Mouse (Mus musculus): ENCODE results near the gene Nipsnap3a. TPM values are rescaled to one million over a fixed set of nuclear protein-coding genes. Genes with fewer than 3 reads are reported as not detected.

Gene Nipsnap3a
- total RNA-seq (2021), result not detected

DNA sequence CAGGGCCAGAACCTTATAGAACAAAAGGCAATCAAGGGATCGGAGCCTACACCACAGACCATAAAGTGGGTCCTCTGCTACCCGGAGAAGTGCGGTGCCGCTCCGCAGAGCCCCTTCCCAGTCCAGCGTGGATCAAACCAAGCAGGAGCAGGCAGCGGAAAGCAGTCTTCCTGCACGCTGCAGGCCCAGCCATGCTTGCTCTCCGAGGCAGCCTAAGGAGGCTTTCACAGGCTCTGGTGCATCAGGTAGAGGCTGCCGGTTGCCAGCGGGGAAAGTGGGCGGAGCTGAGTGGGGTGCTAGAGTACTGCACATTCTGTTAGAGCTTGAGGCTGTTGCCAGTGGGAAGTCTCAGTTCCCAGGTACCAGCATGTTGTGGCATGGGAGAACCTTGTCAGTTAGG, at the start of gene Nipsnap3a:
Gene Nipsnap3a, plus strand, starts transcription at position 25 of the 400 bp plus-strand sequence.
- peak; percentile 10 for DNase-seq

DNA sequence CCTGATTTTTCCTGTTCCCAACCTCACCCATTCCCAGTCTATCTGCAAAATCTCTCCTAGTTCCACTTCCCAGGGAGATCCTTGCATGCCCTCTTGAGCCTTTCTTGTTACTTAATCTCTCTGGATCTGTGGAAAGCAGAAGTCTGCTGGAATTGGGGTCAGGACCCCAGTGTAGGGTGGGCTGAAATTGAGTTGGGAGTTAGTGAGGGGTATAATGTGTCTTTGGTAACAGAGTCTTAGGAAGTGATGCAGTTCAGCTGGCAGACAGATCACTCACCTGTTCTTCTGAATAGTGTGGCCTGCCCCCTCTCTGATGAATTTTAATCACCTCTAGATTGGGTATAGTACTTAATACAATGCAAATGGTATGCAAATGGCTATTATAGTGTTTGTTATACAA, 42.4 kb upstream of the Nipsnap3a start:
- no peak for DNase-seq

DNA sequence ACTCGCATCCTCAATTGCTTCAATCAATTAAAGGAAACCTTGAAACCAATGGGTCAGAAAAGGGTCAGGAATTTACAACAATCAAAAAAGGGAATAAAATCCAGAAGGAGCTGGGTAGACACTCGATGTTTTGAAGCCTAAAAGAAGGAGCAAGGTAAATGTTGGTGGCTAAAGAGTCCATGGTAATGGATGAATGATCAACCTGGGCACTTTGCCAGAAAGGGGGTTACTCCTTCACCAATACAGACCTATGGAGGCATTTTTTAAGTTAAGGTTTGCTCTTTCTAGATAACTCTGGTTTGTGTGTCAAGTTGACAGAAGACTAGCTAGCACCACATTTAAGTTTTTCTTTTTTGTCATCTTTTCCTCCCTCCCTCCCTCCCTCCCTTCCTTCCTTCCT, 40.1 kb upstream of the Nipsnap3a start:
- DNase-seq, result no peak

DNA sequence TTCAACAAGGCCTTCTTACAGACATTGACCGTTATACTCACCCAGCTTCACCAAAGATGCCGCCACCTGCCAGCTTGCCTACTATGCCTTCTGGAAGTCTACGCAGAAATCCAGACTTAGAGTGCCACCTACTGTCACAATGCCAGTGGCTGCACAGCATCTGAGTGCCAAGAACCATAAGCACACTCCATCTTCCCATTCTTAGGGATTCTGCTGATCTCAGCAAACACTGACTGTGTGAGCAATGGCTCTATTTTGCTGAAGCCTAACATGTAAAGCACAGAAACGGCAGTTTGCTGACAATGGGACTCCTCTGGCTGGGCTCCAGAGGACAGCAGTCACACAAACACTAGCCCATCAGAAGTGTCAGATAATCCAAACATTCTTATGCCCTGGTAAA, 30.4 kb upstream of the Nipsnap3a start:
- peak; percentile 12 for DNase-seq

GRCm38 (mm10) chr4:52964247-52964646, 24.8 kb upstream of the Nipsnap3a start, which contains the start of gene Olfr270:
Olfr270 (plus strand) TSS chr4:52964547.
- DNase-seq, result no peak

DNA sequence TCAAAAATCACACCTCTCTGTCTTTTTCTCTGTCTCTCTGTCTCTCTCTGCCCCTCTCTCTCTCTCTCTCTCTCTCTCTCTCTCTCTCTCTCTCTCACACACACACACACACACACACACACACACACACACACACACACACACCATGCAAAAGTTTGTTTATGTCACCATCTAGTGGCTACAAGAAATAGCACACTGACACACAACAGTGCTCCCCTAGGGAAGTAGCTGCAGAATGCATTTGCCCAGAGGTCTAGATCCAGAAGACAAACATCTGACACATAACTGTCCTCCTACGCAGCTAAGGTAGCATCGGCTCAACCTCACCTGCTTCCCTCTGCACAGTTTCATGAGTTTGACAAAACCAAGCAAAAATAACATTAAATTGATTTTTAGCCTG, 3.9 kb upstream of the Nipsnap3a start:
- no peak for DNase-seq

GRCm38 (mm10) chr4:52986266-52986665, 2.8 kb upstream of the Nipsnap3a start:
- no peak for DNase-seq

DNA sequence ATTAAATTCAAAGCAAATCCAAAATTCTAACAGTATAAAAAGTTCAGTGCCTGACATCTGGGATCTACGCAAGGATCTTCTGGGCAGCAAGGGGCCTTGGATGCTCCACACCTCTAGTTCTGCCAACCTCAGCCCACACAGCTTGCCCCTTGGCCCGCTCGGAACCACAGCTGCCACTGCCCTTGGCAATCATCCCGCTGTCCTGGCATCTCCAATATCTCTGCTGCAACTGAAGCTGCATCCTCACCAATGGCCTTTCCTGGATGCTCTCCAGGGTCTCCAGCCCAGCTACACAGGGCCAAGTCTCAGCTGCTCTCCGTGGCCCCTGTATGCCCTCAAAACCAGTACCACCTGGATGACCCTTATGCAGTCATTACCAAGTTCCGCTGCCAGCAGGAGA, 10.4 kb downstream of the Nipsnap3a start:
- peak; percentile 13 for DNase-seq

GRCm38 (mm10) chr4:53000154-53000553, 11.1 kb downstream of the Nipsnap3a start:
- DNase-seq, result no peak

- DNase-seq, result no peak
These were observed 20.1 kb downstream of the Nipsnap3a start for GRCm38 (mm10) chr4:53009183-53009582.

- no peak for DNase-seq
These were observed 20.8 kb downstream of the Nipsnap3a start for GRCm38 (mm10) chr4:53009871-53010270.

DNA sequence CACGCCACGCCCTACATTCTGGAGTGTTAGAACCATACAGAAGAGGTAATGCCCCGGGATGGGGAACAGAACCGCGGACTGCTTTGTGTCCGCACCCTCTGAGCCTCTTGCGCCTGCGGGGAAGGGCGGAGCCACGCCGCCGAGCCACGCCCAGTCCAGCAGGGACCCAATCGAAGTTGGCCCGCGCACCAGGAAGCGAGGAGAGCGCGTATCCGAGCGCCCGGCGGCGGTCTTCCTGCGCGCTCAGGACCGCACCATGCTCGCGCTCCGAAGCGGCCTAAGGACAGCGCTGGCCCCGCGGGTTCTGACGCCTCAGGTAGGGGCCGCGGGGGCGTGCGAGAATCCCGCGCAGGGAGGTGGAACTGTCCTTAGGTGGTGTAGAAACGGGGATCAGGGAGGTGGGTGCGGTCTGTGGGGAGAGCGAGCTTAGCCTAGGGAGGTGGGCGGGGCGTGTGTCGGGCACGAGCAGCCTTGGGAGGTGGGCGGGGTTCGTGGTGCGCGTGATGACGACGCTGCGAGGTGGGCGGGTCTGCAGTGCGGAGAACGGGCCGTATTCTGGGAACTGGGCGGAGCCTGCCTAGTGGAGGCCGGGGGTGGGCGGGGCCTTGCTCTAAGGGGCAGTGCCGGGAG, 22.8 kb downstream of the Nipsnap3a start, which contains the start of gene Nipsnap3b:
Gene Nipsnap3b, plus strand, starts transcription at position 149 of the 630 bp plus-strand sequence.
- DNase-seq, result peak; percentile 98

DNA sequence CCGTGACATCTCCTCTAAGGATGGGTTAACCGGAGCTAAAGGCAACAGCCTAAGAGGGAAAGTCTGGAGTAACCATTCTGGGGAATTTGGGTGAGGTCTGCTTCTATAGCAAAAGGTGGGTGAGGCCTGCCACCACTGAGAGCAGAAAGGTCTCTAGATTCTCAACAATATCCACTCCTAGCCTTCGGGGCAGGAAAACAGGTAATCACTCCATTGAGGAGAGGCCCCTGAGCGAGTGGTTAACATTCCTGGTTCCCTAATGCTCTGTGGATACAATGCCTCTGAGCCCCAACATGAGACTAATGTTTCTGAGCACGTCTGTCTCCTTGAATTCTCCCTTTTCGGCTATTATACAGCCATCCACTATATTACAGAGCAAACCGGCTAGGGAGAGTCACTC, 25.3 kb downstream of the Nipsnap3a start:
- no peak for DNase-seq

GRCm38 (mm10) chr4:53015024-53015423, 26.0 kb downstream of the Nipsnap3a start:
- DNase-seq, result no peak

DNA sequence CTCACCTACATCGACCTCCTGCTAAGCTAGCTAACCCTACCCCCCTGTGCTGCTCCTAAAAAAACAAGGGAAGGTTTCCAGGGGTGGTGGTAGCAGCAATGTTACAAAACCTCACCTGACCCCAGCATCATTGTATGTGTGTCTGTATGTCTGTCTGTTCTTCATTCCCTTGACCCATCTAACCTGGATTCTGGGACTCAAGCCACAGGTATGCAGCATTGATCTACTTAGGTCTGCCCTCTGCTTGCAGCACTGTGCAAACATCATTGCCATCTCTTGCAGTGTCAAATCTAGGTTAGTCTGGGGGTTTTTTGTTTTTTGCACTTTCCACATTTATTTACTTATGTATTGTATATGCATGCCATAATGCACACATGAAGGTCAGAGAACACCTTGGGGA, 29.3 kb downstream of the Nipsnap3a start:
- DNase-seq, result no peak

DNA sequence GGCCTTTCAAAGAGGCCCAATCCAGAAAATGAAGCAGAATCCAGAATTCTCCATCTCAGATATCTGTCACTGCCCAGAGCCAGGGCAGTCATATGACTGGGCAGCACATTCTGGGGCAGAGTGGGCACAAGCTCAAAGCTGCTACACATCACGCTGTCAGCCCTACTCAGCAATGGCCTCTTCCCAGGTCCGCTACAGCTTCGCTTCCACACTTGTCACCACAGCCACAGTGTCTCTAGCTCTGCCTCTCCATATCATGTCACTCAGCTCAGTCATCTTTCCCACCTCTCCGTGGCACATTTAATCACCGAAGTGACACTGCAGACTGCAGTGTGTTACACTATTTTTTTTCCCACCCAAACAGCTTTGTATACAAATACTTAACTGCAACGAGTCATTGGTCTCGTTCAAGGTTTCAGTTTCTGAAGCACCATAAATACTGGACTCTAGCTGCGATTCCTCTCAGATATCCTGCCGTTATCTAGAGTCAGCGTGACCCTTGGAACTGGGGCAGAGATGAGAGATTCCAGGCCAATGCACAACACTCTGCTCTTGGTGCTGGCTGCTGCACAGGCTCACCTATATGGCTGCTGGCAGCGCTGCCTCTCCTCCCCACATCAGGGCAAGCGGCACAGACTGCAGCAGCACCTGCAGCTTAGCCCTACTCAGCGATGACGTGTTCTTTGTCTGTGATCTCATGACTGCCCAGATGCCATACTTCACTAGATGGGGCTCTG, 34.3 kb downstream of the Nipsnap3a start:
- DNase-seq, result no peak

DNA sequence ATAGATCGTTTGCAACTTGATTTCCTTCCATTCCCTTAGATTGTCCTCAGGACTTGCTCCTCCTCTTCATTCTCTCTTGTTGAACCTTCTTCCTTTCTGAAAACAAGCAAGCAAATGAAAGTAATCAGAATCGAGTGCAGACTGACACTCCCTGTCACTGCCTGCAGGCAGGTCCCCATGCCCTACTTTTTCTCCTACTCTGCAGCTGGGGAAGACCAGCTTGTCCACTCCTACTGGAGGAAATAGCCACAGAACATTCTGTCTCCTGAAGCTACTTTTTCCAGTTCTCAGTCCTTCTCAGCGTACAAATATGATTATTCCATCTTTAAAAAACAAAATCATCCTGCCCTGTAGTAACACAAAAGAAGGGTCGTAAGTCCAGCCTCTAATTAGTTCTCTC, 35.3 kb downstream of the Nipsnap3a start:
- DNase-seq, result no peak

DNA sequence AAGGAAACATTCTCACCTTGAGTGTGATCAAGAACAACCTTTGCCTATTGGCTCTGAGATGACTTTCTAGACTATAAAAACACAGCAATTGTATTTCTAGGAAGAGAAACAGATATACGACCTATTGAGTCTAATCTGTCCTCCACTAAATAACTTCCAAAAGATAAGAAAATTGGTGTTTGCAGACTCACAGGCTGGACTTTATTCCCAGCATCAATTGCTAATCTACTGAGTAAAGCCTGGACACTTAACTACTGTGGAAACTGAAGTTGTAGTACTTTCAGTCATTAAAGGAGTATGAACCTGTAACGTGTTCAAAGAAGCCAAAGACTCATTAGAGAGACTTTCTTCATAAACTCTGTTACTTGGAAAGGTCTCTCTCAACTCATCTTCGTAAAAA, 38.7 kb downstream of the Nipsnap3a start:
- DNase-seq, result no peak

GRCm38 (mm10) chr4:53030326-53030948, 41.4 kb downstream of the Nipsnap3a start:
- DNase-seq, result peak; percentile 16

DNA sequence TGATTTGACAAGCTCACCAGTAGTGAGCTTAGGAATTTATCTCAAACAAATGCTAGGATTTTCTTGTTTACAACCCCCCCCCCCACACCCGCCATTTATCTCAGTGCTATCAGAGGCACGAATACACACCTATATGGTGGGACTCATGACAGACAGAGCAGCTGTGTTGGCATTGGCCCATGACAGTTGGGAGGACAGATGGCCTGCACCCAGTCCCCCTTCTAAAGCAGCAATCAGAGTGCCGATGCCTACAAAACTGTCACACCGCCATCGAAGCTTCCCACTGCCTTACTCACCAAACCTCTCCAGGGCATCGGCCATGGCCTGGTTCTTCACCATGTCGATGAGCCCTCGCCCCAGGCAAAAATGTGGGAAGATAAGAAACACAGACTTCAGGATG, 54.7 kb downstream of the Nipsnap3a start:
- DNase-seq, result no peak

- no peak for DNase-seq
These were observed 56.7 kb downstream of the Nipsnap3a start for GRCm38 (mm10) chr4:53045807-53046206.

- DNase-seq, result no peak
These were observed 57.4 kb downstream of the Nipsnap3a start for GRCm38 (mm10) chr4:53046238-53047022.

All from heart, postnatal 4 days (tissue).